Mouse (Mus musculus) hematopoietic stem cell, adult 5-6 weeks (primary cell): Measurements from ENCODE around the gene Tbxa2r. TPM values are rescaled to one million over a fixed set of nuclear protein-coding genes. Genes with fewer than 3 reads are reported as not detected.

Experiments
- ATAC-seq, 2 experiments: fragments of 125-278 bp in 1 of 2; replicated peaks in 1 of 2; 2 replicates each; pipeline ENCODE4 v1.8.0; 2016 to 2017; ENCODE audit warnings: inconsistent platforms in 2 of 2, mild to moderate bottlenecking in 2 of 2, moderate number of reproducible peaks in 2 of 2, low read depth in 1 of 2, moderate TSS enrichment in 1 of 2; ENCODE audit not compliant: low FRiP score in 2 of 2, poor library complexity in 2 of 2, severe bottlenecking in 2 of 2, insufficient read depth in 1 of 2, low TSS enrichment in 1 of 2
- total RNA-seq: library from RNA; stranded (forward); fragments of 172-1452, 232-1000 nt; gene quantifications from 2 replicates; pipeline ENCODE4 v1.2.3, GENCODE M21; 2017

The Tbxa2r gene
- total RNA-seq, 1 experiment from 2014 or later, result 3.0 TPM

DNA sequence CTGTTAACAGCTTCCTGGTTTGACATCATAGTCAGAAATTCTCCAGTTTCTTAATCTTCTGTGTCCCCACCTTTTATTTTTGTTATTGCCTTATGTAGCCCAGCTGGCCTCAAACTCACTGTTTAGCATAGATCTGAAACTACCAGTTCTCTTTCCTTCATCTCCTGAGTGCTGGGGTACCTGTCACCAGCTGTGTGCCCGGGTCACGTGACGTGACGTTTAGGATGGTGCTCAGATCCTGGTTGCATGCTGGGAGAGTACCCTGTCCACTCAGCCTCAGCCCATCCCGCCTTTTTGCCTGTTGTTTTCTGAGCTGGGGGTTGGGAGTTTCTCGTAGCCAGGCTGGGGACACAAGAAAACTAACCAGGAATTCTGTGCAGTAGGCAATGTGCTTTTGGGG, 31.3 kb upstream of the Tbxa2r start:
- no peak for ATAC-seq

DNA sequence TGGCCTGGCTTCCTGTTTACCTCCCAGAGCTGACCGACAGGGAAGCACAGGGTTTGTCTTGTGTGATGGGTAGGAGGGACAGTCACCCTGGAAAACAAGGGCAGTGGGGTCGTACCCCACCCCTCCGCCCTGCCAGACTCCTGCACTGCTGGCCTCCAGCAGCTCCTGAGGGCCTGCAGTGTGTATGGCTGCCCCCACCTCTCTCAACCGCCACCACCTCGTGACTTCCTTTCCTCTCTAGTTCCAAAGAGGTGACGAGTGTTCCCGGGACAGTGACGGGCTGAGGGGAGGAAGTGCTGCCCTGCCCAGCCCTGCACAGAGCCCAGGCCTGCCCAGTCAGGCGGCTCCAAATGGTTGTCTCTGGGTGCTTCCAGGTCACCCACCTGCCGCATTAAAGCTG, 30.7 kb upstream of the Tbxa2r start:
- peak; percentile 55 to 68 for ATAC-seq

DNA sequence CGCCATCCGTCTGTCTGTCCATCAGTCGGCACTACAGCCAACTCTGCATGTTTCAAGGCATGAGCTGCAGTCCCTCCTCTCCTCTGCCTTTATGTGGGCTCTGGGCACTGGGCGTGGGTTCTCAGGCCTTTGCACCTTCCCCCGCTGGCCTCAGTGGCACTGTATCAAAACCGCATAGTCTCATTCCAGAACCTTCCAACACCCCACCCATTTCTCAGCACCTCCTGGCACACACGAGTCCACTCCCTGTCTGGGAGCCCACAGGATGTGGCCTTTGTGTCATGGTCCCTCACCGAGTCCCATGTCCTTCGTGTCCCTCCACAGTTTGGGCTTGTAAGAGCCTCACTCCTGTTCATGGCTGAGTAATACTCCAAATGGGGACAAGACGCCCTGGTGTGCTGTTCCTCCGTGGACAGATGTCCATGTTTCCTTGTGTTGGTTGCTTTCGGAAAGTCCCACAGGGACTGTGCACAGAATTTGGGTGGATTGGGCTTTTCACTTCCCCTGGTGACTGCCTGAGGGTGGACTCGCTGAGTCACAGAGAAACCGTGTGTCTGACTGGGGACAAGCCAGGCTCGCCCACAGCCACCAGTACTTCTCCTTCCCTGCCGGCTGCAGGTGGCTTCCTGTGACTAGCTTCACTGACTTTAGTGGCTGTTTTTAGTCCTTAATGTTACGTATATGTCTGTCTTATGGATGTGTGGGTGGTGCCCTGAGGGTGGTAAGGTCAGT, 30.0 kb upstream of the Tbxa2r start:
- ATAC-seq, result peak; percentile 74 to 82

GRCm38 (mm10) chr10:81299585-81300351, 28.8 kb upstream of the Tbxa2r start:
- no peak for ATAC-seq

GRCm38 (mm10) chr10:81300352-81300907, 28.1 kb upstream of the Tbxa2r start:
- no peak for ATAC-seq

- ATAC-seq, result no peak
Observed at GRCm38 (mm10) chr10:81301321-81301720, 27.2 kb upstream of the Tbxa2r start.

DNA sequence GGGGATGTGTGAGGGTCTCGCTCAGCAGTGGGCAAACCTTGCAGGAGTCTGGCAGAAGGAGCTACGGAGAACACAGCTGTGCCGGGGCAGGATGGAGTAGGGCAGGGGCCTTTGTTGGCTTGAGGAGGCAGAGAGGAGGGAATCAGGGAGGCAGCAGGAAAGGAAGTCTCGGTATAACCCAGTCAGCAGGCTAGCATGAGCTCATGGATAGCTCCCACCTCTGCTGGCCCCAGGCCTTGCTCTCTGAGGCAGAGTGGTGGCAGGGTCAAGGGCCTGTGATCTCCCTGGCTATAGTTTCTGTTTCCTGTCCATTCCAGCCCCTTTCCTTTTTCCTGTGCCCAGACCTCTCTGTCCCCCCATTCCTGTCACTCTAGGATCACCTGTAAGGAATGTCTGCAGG, 26.2 kb upstream of the Tbxa2r start:
- no peak for ATAC-seq

DNA sequence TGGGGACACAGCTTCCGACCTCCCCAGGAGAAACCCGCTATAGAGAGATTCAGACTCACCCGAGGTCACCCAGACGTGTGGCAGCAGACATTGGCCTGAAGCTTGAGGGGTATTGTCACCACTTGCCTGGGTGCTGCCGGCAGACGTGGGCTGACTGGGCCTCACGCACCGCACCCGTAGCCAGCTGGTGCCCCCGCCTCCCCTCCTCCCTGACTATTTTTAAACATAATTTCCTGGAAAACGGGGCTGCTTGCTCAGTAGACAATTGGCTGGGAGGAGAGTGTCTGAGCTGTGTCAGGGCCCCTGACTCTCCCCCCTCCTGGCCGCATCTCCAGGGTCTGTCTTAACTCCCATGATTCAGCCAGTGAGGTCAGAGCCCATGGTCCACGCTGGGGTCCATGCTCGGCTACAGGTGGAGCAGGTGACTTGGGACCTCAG, 25.7 kb upstream of the Tbxa2r start:
- no peak for ATAC-seq

- ATAC-seq, result no peak
Observed at GRCm38 (mm10) chr10:81303258-81303657, 25.3 kb upstream of the Tbxa2r start.

- ATAC-seq, result 0 out of 4 replicates have a peak, but pooled peaks have one; percentile 33 to 34
Observed at GRCm38 (mm10) chr10:81303761-81304160, 24.8 kb upstream of the Tbxa2r start.

DNA sequence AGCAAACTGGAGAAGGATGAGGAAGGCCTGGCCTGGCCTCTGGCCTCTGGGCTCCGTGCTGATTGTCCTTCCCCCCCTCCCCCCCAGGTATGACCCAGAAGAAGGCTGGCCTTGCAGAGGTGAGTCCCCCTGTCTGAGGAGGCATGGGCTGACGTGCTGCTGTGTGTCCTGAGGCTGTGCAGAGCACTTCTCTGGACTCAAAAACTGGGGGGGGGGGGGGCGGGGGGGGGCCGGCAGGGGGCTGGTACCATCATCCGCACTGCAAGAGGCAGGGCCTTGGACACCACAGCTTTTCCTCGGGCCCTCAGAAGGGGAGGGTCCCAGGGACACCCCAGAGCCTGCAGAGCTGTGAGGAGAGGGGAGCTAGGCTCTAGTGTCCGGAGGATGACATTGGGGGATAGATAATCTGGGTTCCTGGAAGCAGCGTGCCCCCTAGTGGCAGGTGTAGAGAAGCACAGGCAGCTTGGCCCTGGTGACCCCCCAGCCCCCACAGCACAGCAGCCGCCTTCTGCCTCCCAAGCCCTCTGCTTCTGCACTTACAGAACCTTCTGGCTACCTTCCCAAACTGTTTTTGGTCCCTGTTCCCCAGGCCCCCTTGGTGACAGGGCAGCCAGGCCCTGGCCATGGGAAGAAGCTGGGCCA, 23.8 kb upstream of the Tbxa2r start:
- ATAC-seq, result peak; percentile 61 to 63

- ATAC-seq, result no peak
Observed at GRCm38 (mm10) chr10:81305663-81306062, 22.9 kb upstream of the Tbxa2r start.

DNA sequence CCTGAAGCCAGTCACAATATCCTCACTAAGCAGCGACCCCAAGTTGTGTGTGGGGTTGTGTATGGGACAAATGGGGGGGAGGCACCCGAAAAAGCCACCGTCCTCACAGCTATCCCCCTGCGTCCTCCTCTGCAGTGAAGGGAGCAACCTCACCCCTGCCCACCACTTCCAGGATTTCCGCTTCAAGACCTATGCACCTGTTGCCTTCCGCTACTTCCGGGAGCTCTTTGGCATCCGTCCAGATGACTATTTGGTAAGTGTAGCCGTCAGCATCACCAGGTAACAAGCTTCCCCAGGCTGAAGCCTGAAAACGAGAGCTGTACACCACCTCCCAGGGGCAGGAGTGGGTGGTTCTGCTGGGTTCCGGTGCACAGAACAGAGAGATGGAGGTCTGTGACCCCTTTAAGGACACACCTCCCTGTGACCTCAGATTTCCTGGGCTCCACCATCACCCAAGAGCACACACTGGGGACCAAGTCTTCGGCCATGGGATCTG, 22.3 kb upstream of the Tbxa2r start:
- no peak for ATAC-seq

GRCm38 (mm10) chr10:81306837-81307682, 21.5 kb upstream of the Tbxa2r start:
- ATAC-seq, result no peak

DNA sequence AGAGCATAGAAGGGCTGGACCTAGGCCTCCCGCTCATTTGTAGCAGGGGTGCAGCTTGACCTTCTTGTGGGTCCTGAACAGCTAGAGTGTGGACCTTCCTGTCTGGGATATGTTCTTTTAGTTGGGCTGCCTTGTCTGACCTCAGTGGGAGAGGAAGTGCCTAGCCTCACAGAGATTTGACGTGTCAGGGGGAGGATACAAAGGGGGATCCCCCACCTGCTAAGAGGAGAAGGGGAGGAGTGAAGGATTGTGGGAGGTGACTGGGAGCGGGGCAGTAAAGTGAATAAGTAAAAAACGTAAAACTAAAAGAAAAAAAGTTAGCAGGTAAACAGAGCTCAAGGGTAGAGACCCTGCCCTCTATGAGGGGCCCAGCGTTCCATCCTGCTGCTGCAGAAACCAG, 19.0 kb upstream of the Tbxa2r start:
- ATAC-seq, result no peak

DNA sequence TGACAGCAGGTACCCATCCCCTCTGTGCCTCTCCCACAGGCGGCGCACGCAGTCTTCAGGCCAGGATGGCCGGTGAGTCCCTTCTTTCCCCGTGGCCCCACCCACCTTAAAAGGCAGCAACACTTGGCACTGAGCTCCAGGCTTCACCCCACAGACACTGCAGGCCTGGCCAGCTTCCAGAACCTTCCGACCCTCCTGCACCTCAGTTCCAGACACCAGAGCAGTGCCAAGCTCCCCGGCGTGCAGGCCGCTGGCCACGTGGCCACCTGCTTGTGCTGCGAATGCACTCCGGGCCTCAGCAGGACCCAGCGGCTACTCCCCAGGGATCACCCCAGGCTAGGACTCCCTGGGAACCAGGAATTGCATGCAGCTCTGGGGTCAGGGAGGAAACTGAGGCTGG, 14.9 kb upstream of the Tbxa2r start:
- ATAC-seq, result no peak

GRCm38 (mm10) chr10:81314201-81314600, 14.3 kb upstream of the Tbxa2r start:
- ATAC-seq, result no peak
